Mouse (Mus musculus): ENCODE results near the gene Mark3. TPM values are rescaled to one million over a fixed set of nuclear protein-coding genes. Genes with fewer than 3 reads are reported as not detected.

The Mark3 gene
- total and polyA plus RNA-seq, 3 experiments: 43.9 to 71.6 TPM; not detected in 1

DNA sequence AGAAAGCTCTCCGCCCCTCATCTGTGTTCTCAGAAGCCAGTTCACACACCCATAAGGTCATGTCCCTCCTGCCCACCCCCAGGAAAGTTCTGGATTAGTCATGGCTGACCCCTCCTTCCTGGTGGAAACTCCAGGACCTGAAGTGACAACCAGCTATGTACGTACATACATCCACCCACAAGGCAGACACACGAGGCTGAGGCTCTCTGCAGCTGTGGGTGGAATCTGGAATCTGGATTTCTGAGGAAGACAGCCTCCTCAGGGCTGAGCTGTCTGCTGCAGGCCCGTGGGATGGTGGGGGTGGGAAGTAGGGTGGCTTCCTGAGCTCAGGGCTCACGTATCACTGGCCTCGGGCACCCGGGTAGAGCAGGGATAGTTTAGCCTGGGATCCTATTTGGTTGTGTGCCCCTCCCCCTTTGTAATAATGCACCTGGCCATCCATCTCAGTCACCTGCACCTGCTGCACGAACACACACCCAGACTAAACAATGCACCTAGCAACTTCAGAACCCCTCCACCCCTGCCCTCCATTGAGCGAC, 126.7 kb downstream of the Mark3 start:
- no peaks in the 10 kb centered on the region for H3K79me2 ChIP-seq (ENCODE audit: control insufficient read depth, insufficient read depth, low read length, poor library complexity)
- no peaks in the 10 kb centered on the region for H3K27me3 ChIP-seq (ENCODE audit: control insufficient read depth in 1 of 2, insufficient read depth in 2 of 2, low read length in 2 of 2)
- no peak for TF ChIP-seq MXI1 (IDR thresholded peaks at IDR 0.05; ENCODE audit: low read depth, low read length)
- no peak for TF ChIP-seq NRF1 (IDR thresholded peaks at IDR 0.05; ENCODE audit: insufficient read depth, low read depth, low read length, poor library complexity, severe bottlenecking)
- TF ChIP-seq ZMIZ1 (IDR thresholded peaks at IDR 0.05; ENCODE audit: low read depth, low read length): no peak
- no peak for TF ChIP-seq MAZ (IDR thresholded peaks at IDR 0.05; ENCODE audit: low read depth, low read length)
- no peak for TF ChIP-seq JUND (IDR thresholded peaks at IDR 0.05; ENCODE audit: low read depth, low read length)
- TF ChIP-seq HCFC1 (IDR thresholded peaks at IDR 0.05; ENCODE audit: low read depth, low read length): no peak
- TF ChIP-seq MAX (IDR thresholded peaks at IDR 0.05; ENCODE audit: low read length): no peak
- TF ChIP-seq POLR2AphosphoS5 (IDR thresholded peaks at IDR 0.05; ENCODE audit: borderline replicate concordance, low read depth, low read length): no peak
- TF ChIP-seq TAL1 (IDR thresholded peaks at IDR 0.05; ENCODE audit: low read length): no peak
- no peaks in the 10 kb centered on the region for H3K36me3 ChIP-seq (ENCODE audit: control insufficient read depth in 1 of 2, insufficient read depth in 2 of 2, low read length in 2 of 2)
- no peak overlapping the region for H3K27ac ChIP-seq (ENCODE audit: control insufficient read depth, low read depth, low read length)
- H3K9ac ChIP-seq (ENCODE audit: control insufficient read depth, low read depth, low read length, poor library complexity, severe bottlenecking): no peak overlapping the region
- no peaks in the 10 kb centered on the region for H3K4me1 ChIP-seq (ENCODE audit: control insufficient read depth in 1 of 2, insufficient read depth in 2 of 2, low read length in 2 of 2)
- H3K4me3 ChIP-seq (ENCODE audit: control insufficient read depth in 1 of 2, insufficient read depth in 1 of 2, low read depth in 2 of 2, low read length in 2 of 2): no peak overlapping the region
- no peaks in the 10 kb centered on the region for H3K9me3 ChIP-seq (replicated peaks; ENCODE audit: insufficient read depth, low read length)
- no peak for DNase-seq (ENCODE audit: low read depth, low spot score)

GRCm38 (mm10) chr12:111703301-111703700, 129.0 kb downstream of the Mark3 start:
- Histone ChIP-seq H3K4me1 (ENCODE audit: control insufficient read depth in 1 of 2, insufficient read depth in 2 of 2, low read length in 2 of 2) (no peaks in the 10 kb centered on the region), H3K36me3 (ENCODE audit: control insufficient read depth in 1 of 2, insufficient read depth in 2 of 2, low read length in 2 of 2) (no peaks in the 10 kb centered on the region), H3K9ac (ENCODE audit: control insufficient read depth, low read depth, low read length, poor library complexity, severe bottlenecking) (no peak overlapping the region), H3K79me2 (ENCODE audit: control insufficient read depth, insufficient read depth, low read length, poor library complexity) (no peaks in the 10 kb centered on the region), H3K4me3 (ENCODE audit: control insufficient read depth in 1 of 2, insufficient read depth in 1 of 2, low read depth in 2 of 2, low read length in 2 of 2) (no peak overlapping the region), H3K27me3 (ENCODE audit: control insufficient read depth in 1 of 2, insufficient read depth in 2 of 2, low read length in 2 of 2) (no peaks in the 10 kb centered on the region), H3K9me3 (replicated peaks; ENCODE audit: insufficient read depth, low read length) (no peaks in the 10 kb centered on the region), H3K27ac (ENCODE audit: control insufficient read depth, low read depth, low read length) (no peak overlapping the region)
- DNase-seq (ENCODE audit: low read depth, low spot score): no peak
- no peak for TF ChIP-seq CHD1 (IDR thresholded peaks at IDR 0.05; ENCODE audit: low read depth, low read length)
- no peak for TF ChIP-seq JUND (IDR thresholded peaks at IDR 0.05; ENCODE audit: low read depth, low read length)
- TF ChIP-seq POLR2AphosphoS2 (IDR thresholded peaks at IDR 0.05; ENCODE audit: low read length): no peak
- no peak for TF ChIP-seq MAFK (IDR thresholded peaks at IDR 0.05; ENCODE audit: borderline replicate concordance, low read depth, low read length)
- no peak for TF ChIP-seq MAZ (IDR thresholded peaks at IDR 0.05; ENCODE audit: low read depth, low read length)
- no peak for TF ChIP-seq ZNF384 (IDR thresholded peaks at IDR 0.05; ENCODE audit: low read depth, low read length)
- TF ChIP-seq TBP (IDR thresholded peaks at IDR 0.05; ENCODE audit: low read depth, low read length): no peak
- TF ChIP-seq USF2 (IDR thresholded peaks at IDR 0.05; ENCODE audit: borderline replicate concordance in 1 of 2, insufficient read depth in 1 of 2, low read depth in 1 of 2, low read length in 2 of 2): no peak
- TF ChIP-seq UBTF (IDR thresholded peaks at IDR 0.05; ENCODE audit: borderline replicate concordance, insufficient read depth, low read depth, low read length): no peak
- no peak for TF ChIP-seq ETS1 (IDR thresholded peaks at IDR 0.05; ENCODE audit: low read depth, low read length)
- no peak for TF ChIP-seq SIN3A (IDR thresholded peaks at IDR 0.05; ENCODE audit: low read length)
- TF ChIP-seq POLR2A (IDR thresholded peaks at IDR 0.05; ENCODE audit: control insufficient read depth in 1 of 2, insufficient read depth in 1 of 2, low read depth in 1 of 2, low read length in 2 of 2, poor library complexity in 1 of 2): no peak
- no peak for TF ChIP-seq ZMIZ1 (IDR thresholded peaks at IDR 0.05; ENCODE audit: low read depth, low read length)
- TF ChIP-seq MYC (IDR thresholded peaks at IDR 0.05; ENCODE audit: low read depth, low read length): no peak
- TF ChIP-seq MXI1 (IDR thresholded peaks at IDR 0.05; ENCODE audit: low read depth, low read length): no peak
